Mouse (Mus musculus) heart, postnatal 0 days (tissue): Measurements from ENCODE around the gene Slc25a22.

ENCODE experiments used
- CTCF ChIP-seq: IDR thresholded peaks from 2 replicates; pipeline ENCODE4 v1.5.1; 2016; ENCODE audit warnings: antibody characterized with exemption, control low read depth, low read depth
- EP300 ChIP-seq: IDR thresholded peaks from 2 replicates; pipeline ENCODE4 v1.6.1; 2016; ENCODE audit warnings: antibody characterized with exemption, low read depth

GRCm38 (mm10) chr7:141416144-141416841 is 21.4 kb downstream of the Slc25a22 start:
- TF ChIP-seq CTCF, result no peak
- no peak for TF ChIP-seq EP300
